Mouse (Mus musculus): ENCODE results near the gene Ift74. TPM values are rescaled to one million over a fixed set of nuclear protein-coding genes. Genes with fewer than 3 reads are reported as not detected.
A peak's percentile ranks its signal among the peaks of the same experiment; 100 is the strongest.

Ift74 gene
- 15.1 and 31.2 TPM in 2 replicates for total RNA-seq (2014; rRNA removed)
- 28.1 and 33.4 TPM in 2 replicates for polyA plus RNA-seq (2015; fragmentation: Nextera tagmentation; extraction: Ambion mirVana)

DNA sequence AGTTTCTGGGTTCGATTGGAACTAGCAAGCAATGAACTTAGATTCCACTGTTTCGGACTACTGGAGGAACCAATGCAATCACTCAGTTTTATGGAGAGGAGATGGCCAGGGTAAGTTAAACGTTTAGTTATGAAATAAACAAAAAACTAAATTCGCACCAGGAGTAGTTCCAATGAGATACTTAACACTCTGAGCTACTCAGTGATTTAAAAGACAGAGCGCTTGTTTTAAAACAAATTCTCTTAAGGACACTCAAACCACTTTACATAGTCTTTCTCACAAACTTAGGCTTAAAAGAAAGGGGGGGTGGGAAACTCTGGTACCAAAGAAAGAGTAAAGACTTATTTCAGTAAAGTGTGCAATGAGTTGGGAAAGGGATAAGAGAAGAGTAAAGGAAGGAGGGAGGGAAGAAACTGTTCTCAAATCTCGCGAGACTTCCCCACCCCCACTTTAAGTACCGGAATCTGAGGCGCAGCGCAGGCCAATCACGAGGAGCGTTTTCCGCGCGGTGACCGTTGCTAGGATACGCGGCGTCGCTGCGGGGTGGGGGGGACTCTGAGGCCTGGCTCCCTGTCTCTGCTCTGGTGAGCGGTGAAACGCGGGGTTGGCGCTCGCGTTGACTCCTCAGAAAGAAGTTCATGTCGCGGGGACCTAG is at the start of gene Ift74:
Ift74 (plus strand) TSS at position 520 of the 655 bp plus-strand sequence.
- no peaks in the 10 kb centered on the region for H3K4me1 ChIP-seq (ENCODE audit: insufficient read depth)
- H3K27me3 ChIP-seq (ENCODE audit: insufficient read depth, low read length), result no peaks in the 10 kb centered on the region
- 3% methylated on average over 29 of the region's 29 CpGs for WGBS
- H3K4me2 ChIP-seq (ENCODE audit: low read depth), result peak within 1 kb of the TSS; percentile 81
- peak within 1 kb of the TSS; percentile 67 for H3K9ac ChIP-seq
- DNase-seq (peak; percentile 97), ATAC-seq (peak; percentile 100)
- H3K36me3 ChIP-seq (ENCODE audit: insufficient read depth), result no peaks in the 10 kb centered on the region
- H3K27ac ChIP-seq (ENCODE audit: low read depth, low read length), result peak within 1 kb of the TSS; percentile 67
- H3K4me3 ChIP-seq (ENCODE audit: low read depth, low read length), result peak within 1 kb of the TSS; percentile 77
- no peaks in the 10 kb centered on the region for H3K9me3 ChIP-seq (ENCODE audit: low read length)
- TF ChIP-seq CTCF (IDR thresholded peaks at IDR 0.05; ENCODE audit: low read depth), result no peak

DNA sequence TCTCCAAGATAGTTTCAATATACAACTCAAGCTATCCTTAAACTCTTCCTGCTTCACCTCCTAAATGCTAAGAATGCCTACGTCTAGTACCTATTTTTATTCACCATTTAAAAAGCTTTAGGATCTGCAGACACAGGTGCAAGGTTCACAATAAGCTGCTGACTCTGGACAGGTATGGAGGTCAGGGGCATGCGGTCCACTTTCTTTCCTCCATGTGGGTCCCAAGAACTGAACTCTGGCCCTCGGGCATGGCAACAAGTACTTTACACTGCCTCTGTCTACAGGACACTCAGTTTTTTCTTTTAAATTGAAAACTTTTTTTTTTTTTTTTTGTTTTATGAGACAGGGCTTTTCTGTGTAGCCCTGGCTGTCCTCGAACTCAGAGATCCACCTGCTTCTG is 41.6 kb upstream of the Ift74 start:
- Histone ChIP-seq H3K36me3 (ENCODE audit: insufficient read depth) (peaks cover 30% of the 10 kb centered on the region), H3K4me3 (ENCODE audit: low read depth, low read length) (no peak overlapping the region), H3K4me2 (ENCODE audit: low read depth) (no peak overlapping the region), H3K27ac (ENCODE audit: low read depth, low read length) (no peak overlapping the region), H3K4me1 (ENCODE audit: insufficient read depth) (no peaks in the 10 kb centered on the region), H3K9me3 (ENCODE audit: low read length) (no peaks in the 10 kb centered on the region), H3K9ac (no peak overlapping the region), H3K27me3 (ENCODE audit: insufficient read depth, low read length) (no peaks in the 10 kb centered on the region)
- TF ChIP-seq CTCF (IDR thresholded peaks at IDR 0.05; ENCODE audit: low read depth), result no peak
- ATAC-seq (no peak), DNase-seq (no peak)
- 91% methylated on average over 4 of the region's 4 CpGs for WGBS

GRCm38 (mm10) chr4:94591765-94592381 is 22.4 kb upstream of the Ift74 start:
- no peak overlapping the region for H3K27ac ChIP-seq (ENCODE audit: low read depth, low read length)
- no peaks in the 10 kb centered on the region for H3K4me1 ChIP-seq (ENCODE audit: insufficient read depth)
- TF ChIP-seq CTCF (IDR thresholded peaks at IDR 0.05; ENCODE audit: low read depth), result no peak
- WGBS, result 77% methylated on average over 4 of the region's 4 CpGs
- no peak overlapping the region for H3K4me2 ChIP-seq (ENCODE audit: low read depth)
- no peaks in the 10 kb centered on the region for H3K36me3 ChIP-seq (ENCODE audit: insufficient read depth)
- ATAC-seq (no peak), DNase-seq (no peak)
- no peak overlapping the region for H3K9ac ChIP-seq
- H3K9me3 ChIP-seq (ENCODE audit: low read length), result no peaks in the 10 kb centered on the region
- H3K4me3 ChIP-seq (ENCODE audit: low read depth, low read length), result no peak overlapping the region
- no peaks in the 10 kb centered on the region for H3K27me3 ChIP-seq (ENCODE audit: insufficient read depth, low read length)

- H3K27ac ChIP-seq (ENCODE audit: low read depth, low read length), result no peak overlapping the region
- ATAC-seq (no peak), DNase-seq (no peak)
- no peak overlapping the region for H3K4me3 ChIP-seq (ENCODE audit: low read depth, low read length)
- no peaks in the 10 kb centered on the region for H3K27me3 ChIP-seq (ENCODE audit: insufficient read depth, low read length)
- no peaks in the 10 kb centered on the region for H3K36me3 ChIP-seq (ENCODE audit: insufficient read depth)
- H3K9me3 ChIP-seq (ENCODE audit: low read length), result no peaks in the 10 kb centered on the region
- no peak for TF ChIP-seq CTCF (IDR thresholded peaks at IDR 0.05; ENCODE audit: low read depth)
- no peaks in the 10 kb centered on the region for H3K4me1 ChIP-seq (ENCODE audit: insufficient read depth)
- H3K4me2 ChIP-seq (ENCODE audit: low read depth), result no peak overlapping the region
- H3K9ac ChIP-seq, result no peak overlapping the region
Measured at GRCm38 (mm10) chr4:94592709-94593108, 21.6 kb upstream of the Ift74 start.

DNA sequence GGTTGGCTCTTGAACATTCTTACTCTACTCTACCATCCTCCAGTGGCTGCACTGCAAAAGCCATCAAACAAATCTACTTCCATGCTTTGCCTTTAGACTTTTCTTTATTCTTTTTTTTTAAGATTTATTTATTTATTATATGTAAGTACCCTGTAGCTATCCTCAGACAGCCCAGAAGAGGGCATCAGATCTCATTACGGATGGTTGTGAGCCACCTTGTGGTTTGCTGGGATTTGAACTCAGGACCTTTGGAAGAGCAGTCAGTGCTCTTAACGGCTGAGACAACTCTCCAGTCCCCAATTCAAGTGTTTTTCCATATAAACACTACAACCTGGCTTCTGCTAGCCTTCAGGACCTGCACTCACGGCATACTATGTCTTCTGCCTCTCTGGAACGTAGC is 12.9 kb upstream of the Ift74 start:
- H3K27me3 ChIP-seq (ENCODE audit: insufficient read depth, low read length), result no peaks in the 10 kb centered on the region
- no peak overlapping the region for H3K9ac ChIP-seq
- H3K4me3 ChIP-seq (ENCODE audit: low read depth, low read length), result no peak overlapping the region
- H3K4me1 ChIP-seq (ENCODE audit: insufficient read depth), result peaks cover 8% of the 10 kb centered on the region
- peak overlapping the region; percentile 81; the same call in 1 of the 2 replicates for H3K4me2 ChIP-seq (ENCODE audit: low read depth)
- TF ChIP-seq CTCF (IDR thresholded peaks at IDR 0.05; ENCODE audit: low read depth), result peak; percentile 36
- H3K9me3 ChIP-seq (ENCODE audit: low read length), result no peaks in the 10 kb centered on the region
- ATAC-seq (no peak), DNase-seq (no peak)
- H3K27ac ChIP-seq (ENCODE audit: low read depth, low read length), result no peak overlapping the region
- H3K36me3 ChIP-seq (ENCODE audit: insufficient read depth), result no peaks in the 10 kb centered on the region
- 87% methylated on average over 4 of the region's 4 CpGs for WGBS

GRCm38 (mm10) chr4:94602496-94603030 is 11.7 kb upstream of the Ift74 start:
- Histone ChIP-seq H3K27me3 (ENCODE audit: insufficient read depth, low read length) (no peaks in the 10 kb centered on the region), H3K27ac (ENCODE audit: low read depth, low read length) (peak overlapping the region; percentile 95), H3K9ac (peak overlapping the region; percentile 90), H3K9me3 (ENCODE audit: low read length) (no peaks in the 10 kb centered on the region), H3K4me2 (ENCODE audit: low read depth) (peak overlapping the region; percentile 81), H3K4me3 (ENCODE audit: low read depth, low read length) (peak overlapping the region; percentile 94), H3K36me3 (ENCODE audit: insufficient read depth) (no peaks in the 10 kb centered on the region), H3K4me1 (ENCODE audit: insufficient read depth) (peaks cover 8% of the 10 kb centered on the region)
- ATAC-seq (no peak), DNase-seq (no peak)
- WGBS, result under 1% methylated on average over 32 of the region's 33 CpGs
- TF ChIP-seq CTCF (IDR thresholded peaks at IDR 0.05; ENCODE audit: low read depth), result no peak

DNA sequence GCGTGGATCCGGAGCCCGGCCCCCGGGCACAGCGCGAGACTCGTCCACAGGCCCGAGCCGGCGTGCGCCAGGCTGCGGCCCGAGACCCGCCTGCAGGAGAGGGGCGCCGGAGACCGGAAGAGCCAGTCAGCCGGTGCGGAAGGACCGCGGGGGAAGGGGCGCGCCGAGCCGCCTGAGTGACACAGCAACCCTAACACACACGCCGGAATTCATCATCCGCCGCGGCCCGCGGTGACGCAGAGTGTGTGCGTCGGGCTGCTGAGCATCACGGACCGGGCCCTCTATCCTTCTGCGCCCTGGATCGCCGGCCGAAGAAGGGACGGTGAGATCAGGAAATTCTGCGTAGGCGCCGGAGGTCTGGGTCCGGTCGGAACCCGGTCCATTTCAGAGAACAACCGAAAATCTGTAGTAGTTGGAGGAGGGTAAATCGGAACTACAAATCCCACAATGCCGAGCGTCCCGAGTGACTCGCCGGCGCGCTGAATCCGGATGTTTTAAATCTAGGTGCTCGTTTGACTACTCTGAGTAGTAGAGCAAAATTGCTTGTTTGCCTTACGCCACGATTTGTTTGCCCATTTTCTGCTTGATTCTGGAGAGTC is 11.2 kb upstream of the Ift74 start, which contains the start of gene Plaa:
Plaa (minus strand) TSS at position 214 of the 599 bp plus-strand sequence.
- peak; percentile 100 for ATAC-seq
- Histone ChIP-seq H3K27ac (ENCODE audit: low read depth, low read length) (peak within 1 kb of the TSS; percentile 95), H3K9ac (peak within 1 kb of the TSS; percentile 90), H3K4me1 (ENCODE audit: insufficient read depth) (peaks cover 8% of the 10 kb centered on the region), H3K36me3 (ENCODE audit: insufficient read depth) (no peaks in the 10 kb centered on the region), H3K9me3 (ENCODE audit: low read length) (no peaks in the 10 kb centered on the region), H3K27me3 (ENCODE audit: insufficient read depth, low read length) (no peaks in the 10 kb centered on the region), H3K4me2 (ENCODE audit: low read depth) (peak within 1 kb of the TSS; percentile 81), H3K4me3 (ENCODE audit: low read depth, low read length) (peak within 1 kb of the TSS; percentile 94)
- TF ChIP-seq CTCF (IDR thresholded peaks at IDR 0.05; ENCODE audit: low read depth), result 0 out of 2 replicates have a peak, but pooled peaks have one; percentile 22
- DNase-seq, result peak; percentile 96
- 2% methylated on average over 61 of the region's 61 CpGs for WGBS
